Mouse (Mus musculus): ENCODE measurements around the gene Anapc11.

DNA sequence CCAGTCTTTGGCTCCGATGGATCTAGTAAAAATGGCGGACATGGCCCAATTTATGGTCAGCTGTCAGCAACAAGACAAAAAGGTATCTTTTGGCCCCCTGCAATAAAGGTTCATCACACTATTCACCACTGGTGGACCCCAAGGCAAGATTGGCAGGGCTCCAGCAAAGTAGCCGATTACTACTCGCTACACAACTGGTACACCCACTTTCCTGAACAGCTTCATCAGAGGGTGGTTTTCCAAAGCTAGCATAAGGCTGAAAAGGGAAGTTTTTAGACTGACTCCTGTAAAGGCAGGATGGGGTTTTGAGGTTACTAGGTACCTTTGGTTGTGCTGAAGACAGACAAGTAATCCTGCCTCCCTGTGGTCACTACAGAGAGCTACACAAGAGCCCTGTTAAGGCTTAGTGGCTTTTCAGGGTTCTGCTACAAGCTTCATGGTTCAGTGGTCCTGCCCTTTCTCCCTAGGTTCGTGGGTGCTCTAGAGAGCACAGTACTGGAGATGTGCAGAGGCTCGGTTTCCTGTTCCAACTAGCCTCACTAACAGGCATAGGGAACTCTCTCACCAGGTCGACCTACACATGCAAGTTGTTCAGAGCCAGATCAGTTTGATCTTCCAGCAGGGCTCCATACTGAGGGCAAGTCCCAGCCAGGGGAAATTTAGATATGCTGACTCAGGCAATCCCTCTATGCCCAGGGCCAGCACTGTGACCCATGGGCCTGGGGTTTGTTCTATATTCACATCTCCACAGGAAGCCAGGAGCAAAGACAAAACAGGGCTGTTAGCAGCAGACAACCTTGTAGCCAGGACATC lies 20.8 kb upstream of the Anapc11 start:
- TF ChIP-seq CTCF (IDR thresholded peaks at IDR 0.05; ENCODE audit: low read depth, low read length) (no peak), POLR2A (IDR thresholded peaks at IDR 0.05; ENCODE audit: insufficient read depth, low read length) (no peak), EP300 (IDR thresholded peaks at IDR 0.05; ENCODE audit: insufficient read depth, low read depth, low read length) (no peak)

All from ES-Bruce4 (cell line).